Mouse (Mus musculus): Measurements from ENCODE around the gene Eef1a1. TPM values are rescaled to one million over a fixed set of nuclear protein-coding genes. Genes with fewer than 3 reads are reported as not detected.

Eef1a1 gene
- total RNA-seq, 2 experiments from 2014 or later: 2,328 to 2,361 TPM

- DNase-seq (ENCODE audit: low spot score in 2 of 2): no peak
Measured at GRCm38 (mm10) chr9:78477021-78477551, 11.9 kb downstream of the Eef1a1 start.

- no peak for DNase-seq (ENCODE audit: low spot score in 2 of 2)
Measured at GRCm38 (mm10) chr9:78476531-78477020, 12.4 kb downstream of the Eef1a1 start.

GRCm38 (mm10) chr9:78475873-78476272, 13.1 kb downstream of the Eef1a1 start:
- no peak for DNase-seq (ENCODE audit: low spot score in 2 of 2)

GRCm38 (mm10) chr9:78475383-78475780, 13.6 kb downstream of the Eef1a1 start:
- no peak for DNase-seq (ENCODE audit: low spot score in 2 of 2)

- no peak for DNase-seq (ENCODE audit: low spot score in 2 of 2)
Measured at GRCm38 (mm10) chr9:78474771-78475382, 14.1 kb downstream of the Eef1a1 start.

GRCm38 (mm10) chr9:78474270-78474669, 14.7 kb downstream of the Eef1a1 start:
- DNase-seq (ENCODE audit: low spot score in 2 of 2): no peak

- no peak for DNase-seq (ENCODE audit: low spot score in 2 of 2)
Measured at GRCm38 (mm10) chr9:78473588-78473987, 15.4 kb downstream of the Eef1a1 start.

GRCm38 (mm10) chr9:78465725-78466124, 23.2 kb downstream of the Eef1a1 start:
- no peak for DNase-seq (ENCODE audit: low spot score in 2 of 2)

GRCm38 (mm10) chr9:78463337-78463736, 25.6 kb downstream of the Eef1a1 start:
- DNase-seq (ENCODE audit: low spot score in 2 of 2): no peak

- DNase-seq (ENCODE audit: low spot score in 2 of 2): no peak
Measured at GRCm38 (mm10) chr9:78457026-78457425, 31.9 kb downstream of the Eef1a1 start.

- DNase-seq (ENCODE audit: low spot score in 2 of 2): no peak
Measured at GRCm38 (mm10) chr9:78451382-78451781, 37.6 kb downstream of the Eef1a1 start.

GRCm38 (mm10) chr9:78450404-78450803, 38.5 kb downstream of the Eef1a1 start:
- DNase-seq (ENCODE audit: low spot score in 2 of 2): no peak

GRCm38 (mm10) chr9:78447973-78448873, 40.7 kb downstream of the Eef1a1 start, which contains the start of the genes Mto1 and Gm17324:
Gene Mto1, plus strand, starts transcription at chr9:78448208.
Gene Gm17324, minus strand, starts transcription at chr9:78448786.
- peak; percentile 85 to 91 for DNase-seq (ENCODE audit: low spot score in 2 of 2)

- DNase-seq (ENCODE audit: low spot score in 2 of 2): no peak
Measured at GRCm38 (mm10) chr9:78447606-78447972, 41.4 kb downstream of the Eef1a1 start.

GRCm38 (mm10) chr9:78442579-78443392, 46.2 kb downstream of the Eef1a1 start, which contains the start of gene Cgas:
Gene Cgas, minus strand, starts transcription at chr9:78443237.
- peak; percentile 9 to 15 for DNase-seq (ENCODE audit: low spot score in 2 of 2)

- no peak for DNase-seq (ENCODE audit: low spot score in 2 of 2)
Measured at GRCm38 (mm10) chr9:78442237-78442578, 46.7 kb downstream of the Eef1a1 start.

GRCm38 (mm10) chr9:78439426-78439825, 49.5 kb downstream of the Eef1a1 start:
- no peak for DNase-seq (ENCODE audit: low spot score in 2 of 2)

GRCm38 (mm10) chr9:78432471-78432870, 56.5 kb downstream of the Eef1a1 start:
- DNase-seq (ENCODE audit: low spot score in 2 of 2): no peak

GRCm38 (mm10) chr9:78430486-78430885, 58.5 kb downstream of the Eef1a1 start:
- DNase-seq (ENCODE audit: low spot score in 2 of 2): no peak

- DNase-seq (ENCODE audit: low spot score in 2 of 2): no peak
Measured at GRCm38 (mm10) chr9:78429551-78429950, 59.4 kb downstream of the Eef1a1 start.

- no peak for DNase-seq (ENCODE audit: low spot score in 2 of 2)
Measured at GRCm38 (mm10) chr9:78428870-78429432, 60.0 kb downstream of the Eef1a1 start.

Measured in left cerebral cortex, adult 18-20 months (tissue).